Mouse (Mus musculus): ENCODE data around the gene Tarm1.

The Tarm1 gene

DNA sequence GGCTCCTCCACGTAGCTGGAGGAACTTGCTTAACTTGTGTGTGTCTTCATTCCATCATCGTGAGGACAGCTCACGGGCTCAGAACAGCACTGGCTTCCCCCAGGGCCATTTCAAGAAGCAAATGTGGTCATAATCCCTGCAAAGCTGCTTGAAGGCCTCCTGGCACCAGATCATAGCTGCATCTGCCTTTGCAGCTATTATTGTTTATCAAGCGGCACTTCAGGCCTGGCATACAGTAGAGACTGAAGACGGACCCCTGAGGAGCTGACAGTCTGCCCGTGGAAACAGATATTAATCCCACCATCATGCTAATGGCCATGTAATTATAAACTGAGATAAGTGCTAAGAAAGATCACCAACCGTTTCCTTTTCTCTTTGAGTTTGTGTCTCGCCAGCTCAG is 61.9 kb downstream of the Tarm1 start:
- no peak for DNase-seq (ENCODE audit: low spot score)

- DNase-seq (ENCODE audit: low spot score), result no peak
Observed at GRCm38 (mm10) chr7:3439984-3440383, 62.4 kb downstream of the Tarm1 start.

DNA sequence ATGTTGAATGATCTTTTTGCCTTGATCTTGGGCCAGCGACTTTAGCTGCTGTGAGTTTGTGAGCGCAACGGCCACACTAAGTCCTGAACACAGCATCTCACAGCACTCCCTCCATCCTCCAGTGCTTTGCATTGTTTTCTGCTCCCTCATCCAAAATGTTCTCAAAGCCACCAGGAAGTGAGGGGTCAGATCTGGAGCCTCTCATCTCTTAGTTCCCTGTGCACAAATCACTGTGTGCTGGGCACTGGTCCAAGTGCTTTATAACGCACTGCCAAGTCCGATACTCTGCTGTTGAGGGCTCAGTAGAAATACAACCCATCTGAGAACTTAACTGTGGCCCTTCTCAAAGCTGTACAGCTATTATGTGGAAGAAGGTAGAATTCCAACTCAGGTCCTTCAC is 64.5 kb downstream of the Tarm1 start:
- DNase-seq (ENCODE audit: low spot score), result no peak
